ENCODE assay signal across 28 mouse cellular contexts in genomic region chr16:46407997-46408396, GRCm38 (mm10).
"Had no signal": no experiment of that assay in that cellular context is flagged by ENCODE, and none has a peak within 500 bp of the region (broad histone marks: within the 10 kb centered on the region; RNA-seq: fewer than 3 reads in every experiment).

No protein-coding gene starts in this region.

- H3K4me1 ChIP-seq: embryonic facial prominence, embryonic 10.5 days; embryonic facial prominence, embryonic 15.5 days had no signal

- ATAC-seq: forebrain, embryonic 13.5 days; forebrain, embryonic 14.5 days; forebrain, embryonic 15.5 days; forebrain, embryonic 16.5 days; forebrain, postnatal 0 days had no signal

- H3K9ac ChIP-seq: embryonic facial prominence, embryonic 12.5 days; embryonic facial prominence, embryonic 13.5 days; embryonic facial prominence, embryonic 15.5 days; forebrain, embryonic 12.5 days; forebrain, embryonic 13.5 days; forebrain, embryonic 15.5 days; forebrain, postnatal 0 days had no signal

- H3K27ac ChIP-seq: embryonic facial prominence, embryonic 10.5 days; embryonic facial prominence, embryonic 12.5 days; embryonic facial prominence, embryonic 13.5 days; embryonic facial prominence, embryonic 15.5 days; forebrain, embryonic 10.5 days; forebrain, embryonic 12.5 days; forebrain, embryonic 13.5 days; forebrain, embryonic 15.5 days; gastrocnemius, adult 2 months; heart, adult 2 months had no signal

- H3K4me3 ChIP-seq: embryonic facial prominence, embryonic 10.5 days; embryonic facial prominence, embryonic 12.5 days; embryonic facial prominence, embryonic 13.5 days; embryonic facial prominence, embryonic 15.5 days; erythroblast, embryonic 14.5 days; forebrain, embryonic 10.5 days; forebrain, embryonic 12.5 days; forebrain, embryonic 13.5 days; forebrain, embryonic 15.5 days; gastrocnemius, adult 2 months; heart, adult 2 months had no signal

- H3K36me3 ChIP-seq: embryonic facial prominence, embryonic 12.5 days; embryonic facial prominence, embryonic 13.5 days; embryonic facial prominence, embryonic 15.5 days; forebrain, embryonic 12.5 days; forebrain, embryonic 15.5 days had no signal

- H3K4me2 ChIP-seq: embryonic facial prominence, embryonic 12.5 days; embryonic facial prominence, embryonic 13.5 days; embryonic facial prominence, embryonic 15.5 days; forebrain, embryonic 12.5 days; forebrain, embryonic 13.5 days; forebrain, embryonic 15.5 days had no signal

- H3K27me3 ChIP-seq: embryonic facial prominence, embryonic 12.5 days; embryonic facial prominence, embryonic 13.5 days; embryonic facial prominence, embryonic 15.5 days; forebrain, embryonic 12.5 days; forebrain, embryonic 13.5 days; forebrain, embryonic 15.5 days had no signal

- DNase-seq: cerebellum, adult 2 months; cerebellum, adult 8-10 months; cerebellum, adult 9-10 months; cerebellum, adult 9-11 months; cerebellum, postnatal 10 days; cerebellum, postnatal 14 days; cerebellum, postnatal 25 days; cerebellum, postnatal 36 days; embryo, embryonic 11 days; forebrain, postnatal 0 days; gastrocnemius, adult 2 months; gastrocnemius, postnatal 10 days; gastrocnemius, postnatal 14 days; gastrocnemius, postnatal 25 days; gastrocnemius, postnatal 36 days; heart, adult 18-20 months; heart, adult 2 months had no signal

- H3K9me3 ChIP-seq: embryonic facial prominence, embryonic 10.5 days; embryonic facial prominence, embryonic 12.5 days; embryonic facial prominence, embryonic 13.5 days; embryonic facial prominence, embryonic 15.5 days; forebrain, embryonic 10.5 days; forebrain, embryonic 12.5 days; forebrain, embryonic 13.5 days; forebrain, embryonic 15.5 days had no signal
